Mouse (Mus musculus): ENCODE data around the gene Stk4.

DNA sequence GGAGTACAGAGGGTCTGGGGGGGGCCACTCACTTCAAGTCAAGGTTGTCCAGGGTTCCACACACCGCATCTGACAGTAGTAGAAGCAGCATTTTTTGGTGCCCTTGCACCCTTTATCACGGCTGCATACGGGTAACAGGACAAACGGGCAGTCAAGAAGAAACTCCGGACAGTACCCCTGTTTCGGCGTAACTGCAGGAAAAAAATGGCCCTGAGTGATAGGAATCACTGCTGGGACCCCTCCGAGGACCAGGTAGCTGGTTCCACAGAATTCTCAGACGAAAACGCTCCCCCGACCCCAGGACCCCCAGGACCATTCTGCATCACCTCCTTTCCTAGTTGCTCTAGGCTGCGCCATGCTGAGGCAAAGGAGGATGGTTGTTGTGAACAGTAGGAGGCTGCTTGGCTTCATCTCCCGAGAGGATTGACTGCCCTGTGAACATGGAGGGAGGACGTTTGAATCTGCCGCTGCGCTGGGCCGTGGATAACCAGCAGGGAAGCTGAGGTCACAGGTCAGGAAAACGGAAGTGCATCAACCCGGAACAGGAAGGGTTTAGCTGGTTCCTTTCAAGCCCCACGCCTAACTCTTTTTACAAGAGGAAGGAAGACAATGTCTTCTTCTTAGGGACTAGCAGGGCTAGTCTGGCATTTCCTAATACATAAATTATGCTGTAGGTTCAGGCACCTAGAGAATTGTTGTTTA, 129.7 kb downstream of the Stk4 start, which contains the start of gene Wfdc15a:
- TF ChIP-seq CTCF (IDR thresholded peaks at IDR 0.05; ENCODE audit: extremely low read depth, insufficient read depth, low read length) (no peak), POLR2A (IDR thresholded peaks at IDR 0.05; ENCODE audit: extremely low read depth, insufficient read depth, low read length) (no peak)

Data from cortical plate, adult 2 months (tissue).